Mouse (Mus musculus) lung, postnatal 0 days (tissue): ENCODE results near the gene Tubgcp2.

Source experiments
- CTCF ChIP-seq: IDR thresholded peaks from 2 replicates; pipeline ENCODE4 v1.5.1; 2016; ENCODE audit warnings: antibody characterized with exemption, mild to moderate bottlenecking
- EP300 ChIP-seq: IDR thresholded peaks from 2 replicates; pipeline ENCODE4 v1.6.1; 2016; ENCODE audit warnings: antibody characterized with exemption, mild to moderate bottlenecking, control low read depth

- no peak for TF ChIP-seq CTCF
- no peak for TF ChIP-seq EP300
These were observed 12.1 kb upstream of the Tubgcp2 start, which contains the start of gene Msx3 for GRCm38 (mm10) chr7:140048361-140049114.
